Mouse (Mus musculus) bone marrow macrophage, adult 2 months (primary cell): ENCODE measurements at regions not wholly inside any gene's neighbourhood (a gene's known extent, or its start where the extent isn't known, plus 50 kb on each side); places are given as distances from the start of the nearest gene placed in this dataset.

Source experiments
- CTCF ChIP-seq: IDR thresholded peaks from 2 replicates; pipeline ENCODE4 v1.5.1; 2012; ENCODE audit warnings: low read depth, mild to moderate bottlenecking, low read length, moderate library complexity
- POLR2A ChIP-seq: IDR thresholded peaks from 2 replicates; pipeline ENCODE4 v1.6.1; 2012; ENCODE audit warnings: mild to moderate bottlenecking, low read depth, low read length, borderline replicate concordance

GRCm38 (mm10) chr5:128536393-128536792 is 64.3 kb upstream of the Fzd10 start:
- TF ChIP-seq CTCF = no peak
- TF ChIP-seq POLR2A = no peak
